Mouse (Mus musculus): ENCODE data around the gene Crisp1. TPM values are rescaled to one million over a fixed set of nuclear protein-coding genes. Genes with fewer than 3 reads are reported as not detected.

Crisp1 gene
- total RNA-seq (2021): not detected
- long read RNA-seq, experiment 1: 0 reads
- long read RNA-seq, experiment 2: 0 reads

DNA sequence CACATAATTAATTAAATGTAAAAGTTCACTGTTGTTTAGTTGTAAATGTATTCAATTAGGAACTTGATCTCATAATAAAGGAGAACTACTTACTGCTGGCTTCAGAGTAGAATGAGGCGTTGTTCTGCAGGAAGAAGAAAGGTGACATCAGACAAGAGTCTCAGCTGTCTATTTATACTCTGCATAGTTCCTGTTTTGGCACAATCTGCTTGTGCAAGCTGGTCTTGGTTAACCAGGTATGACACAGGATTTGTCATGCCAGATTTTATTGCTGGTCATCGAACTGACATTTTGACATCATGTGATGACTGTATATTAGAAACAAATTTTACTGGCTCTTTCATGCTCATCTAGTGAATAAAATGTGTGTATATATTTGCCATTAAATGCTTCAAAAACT is at the start of gene Crisp1:
Crisp1 (minus strand) TSS at position 146 of the 400 bp plus-strand sequence.
- DNase-seq: no peak

DNA sequence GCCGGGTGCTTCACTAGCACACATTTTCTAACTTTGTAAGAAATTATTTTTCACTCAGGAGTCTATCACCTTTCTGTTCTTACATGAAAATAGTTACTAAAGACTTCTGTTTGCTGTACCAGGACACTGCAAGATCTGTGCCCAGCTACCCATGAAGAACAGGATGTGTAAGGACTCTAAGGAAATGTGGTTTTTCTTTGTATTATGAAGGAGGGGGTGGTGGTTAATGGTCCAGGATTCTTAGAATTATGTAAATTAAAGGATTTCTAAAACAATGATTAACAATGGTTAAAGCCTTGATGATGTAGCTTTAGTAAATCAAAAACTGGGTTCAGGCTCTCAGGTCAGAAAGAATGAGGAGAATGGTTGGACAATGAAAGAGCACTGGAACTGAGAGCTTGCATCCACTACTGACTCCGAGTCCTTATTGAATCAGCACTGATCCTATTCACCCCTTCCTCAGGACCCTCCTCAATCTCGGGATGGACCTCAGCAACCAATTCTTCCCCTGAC is 23.5 kb upstream of the Crisp1 start:
- no peak for DNase-seq

DNA sequence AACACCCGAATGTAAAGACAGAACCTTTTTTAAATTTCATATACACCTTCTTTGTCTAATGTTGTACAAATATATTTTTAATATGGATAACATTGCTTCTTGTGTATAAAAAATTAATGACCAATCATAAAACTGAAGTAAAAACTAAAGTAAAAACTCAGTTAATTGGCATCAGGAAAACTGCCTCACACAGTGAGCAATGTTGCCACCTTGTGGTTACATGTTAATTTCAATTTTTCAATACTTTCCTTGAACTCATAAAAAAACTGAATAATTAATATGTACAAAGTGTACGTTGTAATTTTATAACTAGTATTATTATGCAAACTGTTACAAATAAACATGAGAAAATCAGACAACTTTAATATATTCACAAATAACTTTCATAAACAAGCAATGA is 33.6 kb downstream of the Crisp1 start:
- no peak for DNase-seq

DNA sequence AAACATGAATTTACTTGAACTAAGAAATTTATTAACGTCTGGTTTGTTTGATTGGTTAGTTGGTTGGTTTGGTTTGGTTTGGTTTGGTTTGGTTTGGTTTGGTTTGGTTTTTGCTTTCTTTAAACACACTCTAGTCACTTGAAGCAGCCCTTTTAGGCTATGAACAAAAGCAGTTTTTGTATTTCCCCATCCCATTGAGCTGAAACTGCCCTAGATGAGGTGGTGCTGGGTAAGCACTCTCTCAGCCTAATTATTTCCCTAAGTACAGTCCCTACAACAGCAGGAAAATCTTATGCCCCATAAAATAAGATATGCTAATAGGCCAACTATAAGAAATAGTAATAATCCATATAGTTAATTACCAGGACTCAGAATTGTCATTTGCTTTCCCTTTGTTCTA is 43.5 kb downstream of the Crisp1 start:
- DNase-seq: no peak

DNA sequence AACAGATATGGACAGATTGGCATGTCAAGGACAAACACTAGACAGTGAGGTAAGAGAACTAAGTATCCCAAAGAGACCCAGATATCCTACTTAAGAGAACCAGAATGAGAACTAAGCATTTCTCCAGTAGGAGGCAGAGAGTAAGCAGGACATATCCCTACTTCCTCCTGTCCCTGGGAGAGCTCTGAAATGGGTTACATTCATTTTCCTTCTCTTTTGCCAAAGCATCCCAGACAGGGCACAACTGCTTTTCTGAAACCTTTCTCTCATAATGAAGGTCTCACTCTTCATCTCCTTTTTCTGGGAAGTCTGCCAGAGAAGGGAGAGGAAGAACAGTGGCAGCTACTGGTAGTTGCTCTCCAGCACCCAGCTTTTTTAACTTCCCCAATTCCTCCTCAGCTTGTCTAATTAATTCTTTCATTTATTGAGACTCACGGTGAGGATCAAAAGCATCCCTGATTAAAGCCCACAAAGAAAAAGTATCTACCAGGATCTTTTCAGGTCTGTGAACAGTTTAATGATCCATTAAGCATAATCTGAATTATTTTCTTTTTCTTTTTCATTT is 44.0 kb downstream of the Crisp1 start:
- no peak for DNase-seq

DNA sequence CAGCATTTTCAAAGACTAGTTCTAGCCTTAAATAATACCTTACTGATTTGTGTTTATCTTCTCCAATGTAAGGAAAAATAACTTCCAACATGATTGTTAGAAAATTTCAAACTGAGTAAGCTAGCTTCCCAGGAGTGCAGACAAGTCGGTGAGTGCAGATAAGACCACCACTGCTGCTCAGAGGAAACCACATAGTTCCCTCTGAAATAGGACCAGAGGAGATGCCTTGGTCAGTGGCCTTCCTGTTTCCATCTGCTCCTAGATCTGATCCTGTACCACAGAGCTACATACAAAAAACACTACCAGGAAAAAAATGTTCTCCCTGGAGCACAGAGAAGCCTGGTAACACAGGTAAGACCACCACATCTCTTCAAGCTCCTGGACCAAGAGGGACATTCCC is 66.5 kb downstream of the Crisp1 start:
- DNase-seq: no peak

Other genes with a start within 250 kb of the Crisp1 start
- not detected for gene AC192777.2, start 223.8 kb downstream of the Crisp1 start, total RNA-seq (2021)
- gene Pgk2, start 110.6 kb downstream of the Crisp1 start, total RNA-seq (2021): not detected
- not detected for gene Crisp3, start 76.9 kb downstream of the Crisp1 start, total RNA-seq (2021)
- gene Esp8, start 200.8 kb upstream of the Crisp1 start, total RNA-seq (2021): not detected
- not detected for gene Esp6, start 242.3 kb upstream of the Crisp1 start, total RNA-seq (2021)

Measured in gastrocnemius, postnatal 25 days (tissue).